Mouse (Mus musculus): ENCODE measurements at regions not wholly inside any gene's neighbourhood (a gene's known extent, or its start where the extent isn't known, plus 50 kb on each side); places are given as distances from the start of the nearest gene placed in this dataset.

DNA sequence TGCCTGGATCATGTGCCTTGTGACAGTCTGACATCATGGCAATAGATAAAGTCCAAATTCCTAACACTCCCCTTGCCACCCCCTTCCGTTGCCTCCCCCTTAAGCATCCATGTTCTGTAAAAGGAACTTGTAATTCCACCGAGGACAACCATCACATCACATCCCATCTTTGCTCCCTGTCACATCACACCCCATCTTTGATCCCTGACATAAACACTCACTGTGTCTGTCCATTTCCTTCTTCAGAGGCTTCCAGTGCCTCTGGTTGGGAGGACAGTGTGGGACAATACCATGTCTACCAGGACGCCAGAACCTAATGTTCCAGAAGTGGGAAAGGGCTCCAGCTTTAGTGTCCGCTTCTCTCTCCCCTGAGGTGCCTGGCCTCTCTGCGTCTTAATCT, 223.6 kb downstream of the Tex36 start:
- no peak for TF ChIP-seq CTCF (IDR thresholded peaks at IDR 0.05; ENCODE audit: insufficient read depth, low read depth, low read length)
- no peak for TF ChIP-seq POLR2A (IDR thresholded peaks at IDR 0.05; ENCODE audit: insufficient read depth, low read depth, low read length)

Data from olfactory bulb, adult 2 months (tissue).